Mouse (Mus musculus) retina, postnatal 1 day (tissue): ENCODE results near the gene Gpr22.

ENCODE experiments used
- DNase-seq: peaks from one replicate; pipeline ENCODE4 v3.0.0-alpha.2; 2012

The Gpr22 gene

DNA sequence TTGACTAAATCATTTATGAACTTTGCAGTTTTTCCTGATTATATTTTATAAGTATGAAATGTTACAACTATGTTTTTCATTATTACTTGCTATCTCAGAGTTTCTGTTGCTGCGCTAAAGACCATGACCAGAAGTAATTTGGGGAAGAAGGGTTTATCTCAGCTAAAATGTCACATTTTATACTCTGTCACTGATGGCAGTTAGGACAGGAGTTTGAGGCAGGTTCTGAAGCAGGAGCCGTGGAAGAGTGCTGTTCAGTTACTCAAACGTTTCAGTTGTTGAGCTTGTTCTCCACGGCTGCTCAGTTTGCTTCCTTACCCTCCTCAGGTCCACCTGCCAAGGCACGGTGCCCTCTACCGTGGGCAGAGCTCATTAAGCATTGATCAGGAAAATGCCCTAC, 47.7 kb downstream of the Gpr22 start:
- no peak for DNase-seq
